Mouse (Mus musculus) midbrain, embryonic 11.5 days (tissue): ENCODE data around the gene Kif27. TPM values are rescaled to one million over a fixed set of nuclear protein-coding genes. Genes with fewer than 3 reads are reported as not detected.
"Not testable (repeated sequence)": the region's sequence is repeated elsewhere in the genome, so short reads cannot be mapped to it uniquely, and the experiment has no call there.

Experiments used
- ATAC-seq: fragments of 200-750 bp; cut with Nextera tagmentation; 2 replicates; pipeline ENCODE4 v1.8.0; 2017; ENCODE audit warnings: moderate TSS enrichment, moderate library complexity; ENCODE audit not compliant: low FRiP score
- DNase-seq: peaks from one replicate; pipeline ENCODE4 v3.0.0; 2015; ENCODE audit warnings: low spot score; ENCODE audit errors: missing footprints
- H3K27ac ChIP-seq: fragments of 300-500 bp; sonication (generic); 2 replicates; pipeline ENCODE4 v1.5.1; 2014; ENCODE audit warnings: low read depth, low read length
- H3K27me3 ChIP-seq: fragments of 300-500 bp; sonication (generic); 2 replicates; pipeline ENCODE4 v1.6.1; 2014; ENCODE audit warnings: mild to moderate bottlenecking, low read length, moderate library complexity, mixed read lengths; ENCODE audit not compliant: control insufficient read depth, insufficient read depth
- H3K36me3 ChIP-seq: fragments of 300-500 bp; sonication (generic); 2 replicates; pipeline ENCODE4 v1.6.1; 2014; ENCODE audit warnings: mild to moderate bottlenecking, low read length, moderate library complexity, mixed read lengths; ENCODE audit not compliant: control insufficient read depth, insufficient read depth
- H3K4me1 ChIP-seq: fragments of 300-500 bp; sonication (generic); 2 replicates; pipeline ENCODE4 v1.6.1; 2014; ENCODE audit warnings: low read length; ENCODE audit not compliant: control insufficient read depth, insufficient read depth
- H3K4me2 ChIP-seq: fragments of 300-500 bp; sonication (generic); 2 replicates; pipeline ENCODE4 v1.6.1; 2014; ENCODE audit warnings: mild to moderate bottlenecking, moderate library complexity
- H3K4me3 ChIP-seq: fragments of 300-500 bp; sonication (generic); 2 replicates; pipeline ENCODE4 v1.5.1; 2014; ENCODE audit warnings: low read depth, low read length
- H3K9ac ChIP-seq: fragments of 300-500 bp; sonication (generic); 2 replicates; pipeline ENCODE4 v1.6.1; 2014; ENCODE audit warnings: low read length
- H3K9me3 ChIP-seq: fragments of 300-500 bp; sonication (generic); 2 replicates; pipeline ENCODE4 v1.6.1; 2016; ENCODE audit warnings: low read length; ENCODE audit not compliant: control insufficient read depth
- WGBS: fragments of 180-500 bp; shearing (Covaris S2); extraction: QIAGEN DNeasy Blood & Tissue Kit; methylation state at CpG from one replicate; pipeline ENCODE4 v1.1.7; 2014; 5-methylcytosine and 5-hydroxymethylcytosine counted together
- polyA plus RNA-seq: library from polyadenylated mRNA; unstranded; fragments of >200 nt; fragmentation: Nextera tagmentation; extraction: Ambion mirVana; gene quantifications from 2 replicates; pipeline ENCODE4 v1.2.1, GENCODE M21; 2014

Gene Kif27
- polyA plus RNA-seq, 1 experiment from 2014 or later: 1.1 TPM

DNA sequence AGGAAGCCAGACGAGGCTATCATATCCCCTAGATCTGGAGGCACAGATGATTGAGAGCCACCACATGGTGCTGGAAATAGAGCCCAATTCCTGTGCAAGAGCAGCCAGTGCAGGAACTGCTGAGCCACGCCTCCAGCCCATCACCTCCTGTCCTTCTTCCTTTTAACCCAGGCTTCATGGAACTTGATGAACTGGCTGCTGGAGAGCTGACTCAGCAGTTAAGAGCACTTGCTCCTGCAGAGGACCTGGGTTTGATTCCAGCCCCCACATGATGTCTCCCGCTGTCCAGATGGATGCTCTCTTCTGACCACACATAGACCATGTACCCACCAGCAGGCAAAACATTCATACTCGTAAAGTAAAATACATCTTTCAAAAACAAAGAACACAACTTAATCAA, 9.9 kb upstream of the Kif27 start:
- Histone ChIP-seq H3K36me3 (no peaks in the 10 kb centered on the region), H3K27me3 (no peaks in the 10 kb centered on the region), H3K4me3 (no peak overlapping the region), H3K27ac (no peak overlapping the region), H3K9me3 (no peaks in the 10 kb centered on the region), H3K9ac (no peak overlapping the region), H3K4me1 (no peaks in the 10 kb centered on the region), H3K4me2 (no peak overlapping the region)
- no peak for DNase-seq
- no peak for ATAC-seq
- 80% methylated on average over 4 of the region's 4 CpGs for WGBS

DNA sequence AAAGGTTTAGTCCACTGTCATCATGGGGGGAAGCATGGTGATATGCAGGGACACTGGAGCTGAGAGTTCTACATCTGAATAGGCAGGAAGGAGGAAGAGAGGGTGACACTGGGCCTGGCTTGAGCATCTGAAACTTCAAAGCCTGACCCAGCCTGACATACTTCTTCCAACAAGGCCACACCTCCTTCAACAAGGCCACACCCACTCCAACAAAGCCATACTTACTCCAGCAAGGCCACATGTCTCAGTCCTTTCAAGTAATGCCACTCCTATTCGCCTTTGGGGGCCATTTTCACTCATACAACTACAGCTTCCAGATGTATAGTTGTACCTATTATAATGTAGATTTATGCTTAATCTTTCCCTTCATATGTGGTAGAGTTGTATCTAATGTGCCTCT, 8.7 kb upstream of the Kif27 start:
- no peak overlapping the region for H3K4me3 ChIP-seq
- ATAC-seq (no peak), DNase-seq (no peak)
- 58% methylated on average over 1 of the region's 1 CpGs for WGBS
- no peak overlapping the region for H3K9ac ChIP-seq
- H3K27me3 ChIP-seq: no peaks in the 10 kb centered on the region
- no peaks in the 10 kb centered on the region for H3K9me3 ChIP-seq
- no peak overlapping the region for H3K4me2 ChIP-seq
- H3K27ac ChIP-seq: no peak overlapping the region
- no peaks in the 10 kb centered on the region for H3K4me1 ChIP-seq
- no peaks in the 10 kb centered on the region for H3K36me3 ChIP-seq

DNA sequence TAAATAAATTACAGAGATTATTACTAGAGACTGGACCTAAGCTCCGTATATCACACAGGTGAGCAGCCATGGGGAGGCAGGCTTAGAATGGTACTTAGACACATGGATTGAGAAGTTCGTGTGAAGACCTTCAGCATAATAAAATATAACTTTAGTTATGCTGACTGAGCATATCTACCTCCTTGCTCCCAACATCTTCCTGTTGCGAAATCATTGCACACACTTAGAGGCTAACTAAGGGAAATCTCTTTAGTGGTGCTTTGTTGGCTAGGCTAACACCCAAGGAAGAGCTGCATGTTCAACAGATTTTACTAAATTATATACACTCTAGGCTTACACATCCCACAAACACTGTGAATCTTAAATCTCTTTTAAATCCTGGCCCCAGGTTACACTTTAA, 7.5 kb upstream of the Kif27 start:
- DNase-seq (no peak), ATAC-seq (no peak)
- Histone ChIP-seq H3K27ac (no peak overlapping the region), H3K4me3 (no peak overlapping the region), H3K27me3 (no peaks in the 10 kb centered on the region), H3K9ac (no peak overlapping the region), H3K4me2 (no peak overlapping the region), H3K4me1 (no peaks in the 10 kb centered on the region), H3K36me3 (no peaks in the 10 kb centered on the region), H3K9me3 (no peaks in the 10 kb centered on the region)
- WGBS: 87% methylated on average over 3 of the region's 3 CpGs

DNA sequence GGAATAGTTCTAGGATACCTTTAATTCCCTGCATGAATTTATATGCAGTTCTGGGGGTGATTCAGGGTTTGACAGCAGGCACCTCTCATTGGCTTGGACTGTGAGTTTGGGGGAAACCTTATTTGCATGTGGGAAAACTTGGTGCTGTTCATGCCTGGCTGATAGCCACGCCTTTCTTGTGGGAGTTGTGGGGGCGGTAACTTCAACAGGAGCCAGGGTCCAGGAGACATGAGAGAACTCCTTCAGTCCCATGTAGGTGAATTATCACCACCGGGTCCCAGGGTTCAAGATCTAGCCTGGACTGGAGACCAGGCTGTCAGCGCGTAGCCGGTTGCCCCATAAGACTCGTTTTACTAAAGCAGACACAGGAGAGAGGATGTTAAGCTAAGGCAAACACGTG, 6.3 kb upstream of the Kif27 start:
- not testable (repeated sequence) for H3K4me1 ChIP-seq, H3K27ac ChIP-seq, H3K4me3 ChIP-seq, H3K4me2 ChIP-seq, H3K36me3 ChIP-seq, DNase-seq, H3K9me3 ChIP-seq, H3K27me3 ChIP-seq, H3K9ac ChIP-seq, ATAC-seq
- WGBS: 86% methylated on average over 8 of the region's 8 CpGs

DNA sequence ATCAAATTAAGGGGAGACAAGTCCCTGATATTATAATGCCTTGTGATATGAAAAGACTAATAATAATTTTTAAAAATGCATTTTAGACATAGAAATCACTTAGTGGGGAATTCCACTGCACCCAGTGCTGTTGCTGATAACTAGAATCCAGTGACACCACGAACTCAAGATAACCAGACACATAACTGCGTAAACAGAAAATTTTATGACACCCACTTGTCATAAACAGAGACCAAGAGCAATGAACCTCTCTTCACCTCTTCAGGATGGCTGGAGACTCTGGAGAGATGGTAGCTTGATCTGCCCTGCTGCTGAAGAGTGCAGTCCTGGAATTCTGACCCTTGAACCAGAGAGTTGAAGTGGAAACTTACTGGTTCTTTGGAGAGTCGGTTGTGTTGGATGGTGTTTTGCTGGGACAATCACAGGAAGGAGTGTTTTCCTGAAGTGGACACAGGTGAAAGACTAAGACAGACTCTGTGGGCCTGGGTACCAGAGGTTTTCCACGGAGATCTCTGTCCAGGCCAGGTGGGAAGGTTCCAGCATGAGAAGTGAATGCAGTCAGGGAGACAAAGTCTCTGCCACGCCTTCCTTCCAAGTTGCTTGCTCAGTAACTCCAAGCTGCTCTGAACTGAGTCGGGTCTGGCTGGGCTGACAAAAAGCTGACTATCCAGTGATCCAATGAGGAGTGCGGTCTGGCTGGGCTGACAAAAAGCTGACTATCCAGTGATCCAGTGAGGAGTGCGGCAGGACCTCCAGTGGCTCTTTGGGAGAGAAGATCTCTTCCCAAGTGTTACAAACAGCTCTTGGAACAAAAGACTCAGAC, 5.6 kb upstream of the Kif27 start:
- Histone ChIP-seq H3K27me3 (no peaks in the 10 kb centered on the region), H3K9me3 (no peaks in the 10 kb centered on the region), H3K27ac (no peak overlapping the region), H3K4me1 (no peaks in the 10 kb centered on the region), H3K36me3 (no peaks in the 10 kb centered on the region), H3K4me2 (no peak overlapping the region), H3K4me3 (no peak overlapping the region), H3K9ac (no peak overlapping the region)
- DNase-seq (no peak), ATAC-seq (no peak)
- 81% methylated on average over 8 of the region's 8 CpGs for WGBS

DNA sequence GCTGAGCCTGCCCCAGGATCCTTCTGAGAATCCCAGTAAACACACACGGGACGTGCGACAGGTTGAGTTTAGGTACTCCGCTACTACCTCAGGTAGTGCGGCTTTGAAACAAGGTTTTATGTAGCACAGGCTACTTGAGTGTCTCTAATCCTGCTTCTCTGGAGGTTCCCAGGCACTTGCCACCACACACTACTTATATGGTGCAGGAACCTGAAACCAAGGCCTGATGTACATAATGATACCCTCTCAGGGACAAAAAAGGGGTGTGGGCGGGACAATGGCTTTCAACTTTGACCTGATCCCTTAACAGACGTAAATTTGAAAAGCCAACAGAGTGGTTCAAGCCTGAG, 357 bp upstream of the Kif27 start:
- 6% methylated on average over 7 of the region's 7 CpGs for WGBS
- Histone ChIP-seq H3K4me2 (peak overlapping the region; percentile 91), H3K9ac (no peak overlapping the region), H3K27ac (no peak overlapping the region), H3K36me3 (no peaks in the 10 kb centered on the region), H3K27me3 (no peaks in the 10 kb centered on the region), H3K4me3 (peak overlapping the region; percentile 63), H3K4me1 (peaks cover 3% of the 10 kb centered on the region; the same call in 1 of the 2 replicates), H3K9me3 (no peaks in the 10 kb centered on the region)
- ATAC-seq (peak; percentile 75; the same call in 1 of the 2 replicates), DNase-seq (no peak)

DNA sequence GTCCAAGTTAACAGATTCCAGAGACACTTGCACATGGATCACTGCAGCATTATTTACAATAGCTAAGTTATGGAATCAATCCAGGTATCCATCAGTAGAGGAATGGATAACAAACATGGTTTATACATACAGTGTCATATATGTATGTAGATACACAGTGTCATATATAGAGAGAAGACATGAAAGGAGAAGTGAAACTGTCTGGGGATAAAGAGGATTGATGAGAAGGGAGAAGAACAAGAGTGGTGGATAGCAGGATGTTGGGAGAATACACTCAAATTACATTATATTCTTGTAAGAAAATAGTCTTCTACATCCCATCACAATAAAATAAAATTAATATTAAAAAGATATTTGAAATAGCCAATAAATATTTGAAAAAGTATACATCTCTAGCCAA, 5.9 kb downstream of the Kif27 start:
- H3K9ac ChIP-seq: no peak overlapping the region
- no peaks in the 10 kb centered on the region for H3K9me3 ChIP-seq
- ATAC-seq: no peak
- H3K27me3 ChIP-seq: no peaks in the 10 kb centered on the region
- no peak for DNase-seq
- no peak overlapping the region for H3K4me2 ChIP-seq
- no peaks in the 10 kb centered on the region for H3K36me3 ChIP-seq
- H3K4me3 ChIP-seq: no peak overlapping the region
- no peaks in the 10 kb centered on the region for H3K4me1 ChIP-seq
- H3K27ac ChIP-seq: no peak overlapping the region

DNA sequence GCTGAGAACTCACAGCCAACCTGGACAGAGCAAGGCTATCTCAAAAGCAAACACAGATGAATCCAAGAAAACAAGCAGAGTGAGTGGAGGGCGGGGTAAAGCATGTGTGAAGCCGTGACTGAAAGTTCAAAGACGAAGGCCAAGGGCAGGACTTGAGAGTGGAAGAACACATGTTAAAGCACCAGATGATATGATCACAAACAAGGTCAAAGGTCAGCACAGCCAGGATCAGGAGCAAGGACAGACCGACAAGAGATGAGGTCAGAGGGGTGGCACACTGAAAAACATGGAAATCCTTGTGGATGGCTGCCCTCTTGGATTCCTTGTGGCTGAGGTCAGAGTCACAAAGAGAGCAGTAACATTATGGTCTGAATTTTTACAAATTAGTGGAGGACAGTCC, 8.3 kb downstream of the Kif27 start:
- H3K27ac ChIP-seq: no peak overlapping the region
- DNase-seq (no peak), ATAC-seq (no peak)
- WGBS: 66% methylated on average over 4 of the region's 4 CpGs
- H3K27me3 ChIP-seq: no peaks in the 10 kb centered on the region
- H3K9me3 ChIP-seq: no peaks in the 10 kb centered on the region
- no peak overlapping the region for H3K9ac ChIP-seq
- H3K4me2 ChIP-seq: no peak overlapping the region
- H3K36me3 ChIP-seq: no peaks in the 10 kb centered on the region
- H3K4me1 ChIP-seq: no peaks in the 10 kb centered on the region
- H3K4me3 ChIP-seq: no peak overlapping the region

DNA sequence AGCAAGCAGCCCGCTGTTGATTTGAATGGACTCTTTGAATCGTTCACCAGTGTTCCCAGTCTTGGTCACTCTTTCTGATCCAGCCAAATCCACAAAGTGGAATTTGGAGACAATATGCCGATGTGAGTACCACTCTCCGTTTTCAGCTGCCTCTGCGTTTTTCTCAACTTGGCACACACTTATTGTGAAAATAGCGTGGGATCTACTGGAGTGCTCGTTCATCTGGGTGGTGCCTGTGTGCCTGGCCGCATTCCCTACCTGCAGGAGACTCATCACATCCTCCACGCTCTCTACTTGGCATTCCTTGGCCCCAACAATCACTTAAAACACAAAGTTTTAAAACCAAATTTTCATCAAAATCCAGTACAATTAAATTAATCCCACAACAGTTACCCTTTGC, 14.4 kb downstream of the Kif27 start:
- Histone ChIP-seq H3K9ac (no peak overlapping the region), H3K27ac (no peak overlapping the region), H3K4me3 (no peak overlapping the region), H3K4me2 (no peak overlapping the region), H3K27me3 (no peaks in the 10 kb centered on the region), H3K36me3 (no peaks in the 10 kb centered on the region), H3K9me3 (no peaks in the 10 kb centered on the region), H3K4me1 (no peaks in the 10 kb centered on the region)
- 80% methylated on average over 9 of the region's 9 CpGs for WGBS
- DNase-seq (no peak), ATAC-seq (no peak)
